Mouse (Mus musculus): Measurements from ENCODE around the gene Galnt10.

Galnt10 gene

DNA sequence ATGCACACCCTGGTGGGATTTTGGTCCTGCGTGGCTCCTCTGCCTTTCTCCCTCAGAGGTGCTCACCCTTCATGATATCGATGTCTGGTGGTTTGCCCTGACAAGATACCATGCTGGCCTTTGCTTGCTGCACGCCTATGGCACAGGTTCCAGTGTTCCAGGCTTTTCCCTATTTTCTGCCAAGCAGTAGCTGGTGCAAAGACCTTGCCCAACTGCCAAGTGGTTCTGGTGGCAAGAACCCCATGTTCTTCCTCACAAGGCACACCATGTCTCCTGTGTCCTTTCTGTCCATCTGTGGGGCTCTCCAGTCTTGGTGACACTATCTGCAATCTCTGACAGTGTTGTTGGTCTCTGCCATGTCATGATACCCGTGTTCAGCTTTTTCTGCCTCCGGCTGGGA lies 45.6 kb downstream of the Galnt10 start:
- DNase-seq (ENCODE audit: low spot score), result no peak

DNA sequence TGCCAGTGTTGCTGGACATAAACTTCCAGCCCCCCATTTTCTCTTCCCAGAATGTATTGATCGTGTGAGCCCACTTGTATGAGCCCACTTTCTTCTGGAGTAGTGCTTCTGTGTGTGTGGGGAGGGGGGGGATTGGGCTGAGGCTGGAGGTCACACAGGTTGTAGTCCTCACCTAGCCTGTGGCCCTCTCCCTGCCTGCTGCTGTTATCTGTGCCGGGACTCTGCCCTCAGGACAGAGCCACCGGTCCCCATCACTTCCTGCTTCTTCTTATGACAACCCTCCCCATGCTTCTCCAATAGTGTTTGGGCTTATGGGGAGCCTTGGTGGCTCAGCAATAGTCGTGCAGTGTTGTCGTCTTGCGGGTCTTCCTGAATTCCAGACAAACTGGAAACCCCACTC lies 46.7 kb downstream of the Galnt10 start:
- no peak for DNase-seq (ENCODE audit: low spot score)

DNA sequence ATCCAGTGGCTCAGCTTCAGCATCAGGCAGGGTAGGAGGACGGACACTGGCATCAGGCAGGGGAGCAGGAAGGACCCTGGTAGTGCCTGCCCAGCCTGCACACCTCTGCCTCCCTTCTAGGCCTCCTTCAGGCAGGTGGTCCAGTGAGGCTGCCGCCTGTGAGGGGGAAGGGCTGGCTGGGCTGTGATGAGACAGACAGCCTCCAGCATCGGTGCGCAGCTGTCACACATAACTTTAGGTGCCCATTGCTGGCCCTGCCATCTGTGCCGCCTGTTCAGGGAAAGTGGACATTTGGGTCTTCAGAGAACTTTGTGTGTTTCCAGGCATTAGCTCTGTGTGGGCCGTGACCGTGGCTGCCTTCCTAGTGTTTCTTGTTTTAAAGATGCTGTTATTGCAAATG lies 47.5 kb downstream of the Galnt10 start:
- DNase-seq (ENCODE audit: low spot score), result no peak

DNA sequence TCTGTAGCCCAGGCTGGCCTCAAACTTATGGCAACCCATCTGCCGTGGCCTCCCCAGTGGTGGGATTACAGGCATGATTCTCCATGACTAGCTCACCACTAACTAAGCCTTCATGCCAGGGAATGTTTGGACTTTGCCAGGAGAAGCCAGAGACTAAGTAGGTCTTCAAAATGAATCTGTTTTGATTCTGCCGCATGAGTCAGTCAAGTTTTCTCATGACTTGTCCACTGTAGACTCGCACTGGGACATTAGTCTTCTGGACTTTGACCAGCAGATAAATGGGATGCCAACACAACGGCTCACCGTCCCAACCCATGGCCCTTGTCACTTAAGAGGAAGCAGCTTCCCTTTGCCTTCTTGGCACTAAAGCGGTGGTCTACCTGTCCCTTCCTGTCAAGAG lies 49.2 kb downstream of the Galnt10 start:
- DNase-seq (ENCODE audit: low spot score), result no peak

DNA sequence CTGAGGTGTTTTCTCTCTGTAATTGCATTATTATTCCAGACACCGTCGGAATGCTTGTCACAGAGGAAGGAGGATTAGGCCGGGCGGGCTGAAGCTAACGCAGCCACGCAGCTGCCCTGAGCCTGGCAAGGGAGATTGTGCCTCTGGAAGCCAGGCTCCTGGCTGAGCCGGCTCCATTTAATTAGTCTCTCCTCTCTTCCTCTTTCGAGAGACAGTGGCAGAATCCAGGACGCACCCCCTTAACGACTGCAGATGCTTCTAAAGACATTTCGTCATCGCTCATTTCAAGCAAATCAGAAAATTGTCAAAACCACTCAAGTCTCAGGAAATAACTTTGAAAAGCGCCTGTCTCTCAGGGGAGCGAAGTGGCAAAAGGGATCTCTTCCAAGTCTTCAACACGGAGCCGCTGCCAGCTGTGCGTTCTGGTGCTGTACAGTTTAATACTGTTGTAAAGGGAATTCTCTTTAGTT lies 51.0 kb downstream of the Galnt10 start:
- no peak for DNase-seq (ENCODE audit: low spot score)

DNA sequence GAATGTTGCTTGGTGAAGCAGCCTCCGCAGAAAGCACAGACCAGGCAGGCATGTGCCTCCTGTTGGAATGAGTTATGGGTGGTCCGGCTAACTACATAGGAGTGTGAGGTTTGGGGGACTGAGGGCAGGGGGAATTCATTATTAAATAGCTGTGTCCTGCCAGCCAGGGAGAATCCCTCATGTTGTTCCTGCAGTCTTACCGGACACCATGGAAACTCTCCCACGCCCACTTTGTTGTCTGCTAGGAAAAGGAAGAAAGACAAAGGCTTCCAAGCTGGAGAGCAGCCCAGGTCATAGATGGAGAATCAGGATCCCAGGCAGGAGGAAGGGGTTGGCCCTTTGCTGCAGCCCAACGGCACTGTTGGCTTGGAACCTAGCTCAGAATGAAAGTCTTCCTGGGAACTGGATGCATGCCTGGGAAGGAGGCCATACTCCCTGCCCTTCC lies 51.6 kb downstream of the Galnt10 start:
- peak; percentile 14 for DNase-seq (ENCODE audit: low spot score)

DNA sequence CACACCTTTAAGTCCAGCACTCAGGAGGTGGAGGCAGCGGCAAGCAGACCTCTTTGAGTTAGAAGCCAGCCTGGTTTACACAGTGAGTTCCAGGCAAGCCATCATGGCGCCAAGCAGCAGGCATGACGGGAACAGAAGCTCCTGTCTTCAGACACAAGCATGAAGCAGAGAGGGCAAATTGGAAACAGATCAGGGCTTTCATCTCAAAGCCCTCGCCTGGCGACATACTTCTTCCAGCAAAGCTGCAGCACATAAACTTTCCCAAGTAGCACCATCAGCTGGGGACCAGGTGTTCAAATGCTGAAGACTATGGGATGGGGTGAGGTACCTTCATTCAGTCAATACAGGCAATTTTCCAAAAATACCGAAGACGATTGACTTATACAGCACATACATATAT lies 54.9 kb downstream of the Galnt10 start:
- no peak for DNase-seq (ENCODE audit: low spot score)

DNA sequence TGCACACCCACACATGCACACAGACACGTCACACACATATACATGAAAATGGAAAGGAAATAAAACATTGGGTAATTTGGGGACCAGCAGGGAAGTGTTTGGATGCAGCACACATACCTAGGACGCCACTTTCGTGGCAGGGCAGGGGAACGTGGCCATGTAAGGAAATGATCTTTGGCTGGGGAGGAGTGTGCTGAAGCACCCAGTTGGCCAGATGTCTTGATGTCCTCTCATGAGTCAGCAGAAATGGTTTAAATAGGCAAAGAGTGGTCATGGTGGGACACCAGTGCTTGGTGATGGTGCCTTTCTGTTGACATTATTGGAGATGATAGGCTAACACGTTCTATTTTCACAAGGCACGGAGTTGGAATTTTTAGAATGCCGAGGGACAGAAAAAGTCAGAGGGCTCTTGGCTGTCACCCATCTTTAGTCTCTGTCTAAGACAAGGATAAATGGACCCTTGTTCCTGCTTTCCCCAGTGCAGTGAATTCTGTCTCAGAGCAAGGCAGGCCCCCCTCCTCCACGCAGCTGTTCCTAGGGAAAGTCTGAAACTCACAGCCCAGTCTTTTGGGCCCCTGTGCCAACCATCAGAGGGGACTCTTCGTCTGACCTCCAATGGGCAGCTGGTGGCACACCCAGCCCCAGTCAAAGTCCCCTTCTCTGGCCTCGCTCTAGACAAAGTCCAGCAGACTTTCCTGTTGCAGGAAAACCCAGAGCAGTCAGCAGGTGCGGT lies 56.1 kb downstream of the Galnt10 start:
- no peak for DNase-seq (ENCODE audit: low spot score)

DNA sequence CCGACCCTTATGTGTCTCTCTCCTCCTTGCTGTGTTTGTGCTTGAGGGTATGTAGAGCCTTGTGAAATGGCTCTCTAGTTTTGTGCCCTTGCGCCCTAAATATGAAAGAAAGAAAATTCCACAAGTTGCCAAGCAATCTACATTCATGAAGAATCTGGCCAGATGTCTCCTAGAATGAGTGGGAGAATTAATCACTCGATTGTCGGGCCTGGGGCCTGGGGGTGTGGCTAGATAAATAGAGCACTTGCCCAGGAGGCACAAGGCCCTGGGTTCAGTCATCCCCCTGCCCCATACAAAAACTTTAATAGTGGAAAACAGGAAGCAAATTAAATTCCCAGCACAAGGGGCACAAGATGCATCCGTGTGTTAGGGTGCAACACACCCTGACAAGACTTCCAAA lies 56.7 kb downstream of the Galnt10 start:
- no peak for DNase-seq (ENCODE audit: low spot score)

DNA sequence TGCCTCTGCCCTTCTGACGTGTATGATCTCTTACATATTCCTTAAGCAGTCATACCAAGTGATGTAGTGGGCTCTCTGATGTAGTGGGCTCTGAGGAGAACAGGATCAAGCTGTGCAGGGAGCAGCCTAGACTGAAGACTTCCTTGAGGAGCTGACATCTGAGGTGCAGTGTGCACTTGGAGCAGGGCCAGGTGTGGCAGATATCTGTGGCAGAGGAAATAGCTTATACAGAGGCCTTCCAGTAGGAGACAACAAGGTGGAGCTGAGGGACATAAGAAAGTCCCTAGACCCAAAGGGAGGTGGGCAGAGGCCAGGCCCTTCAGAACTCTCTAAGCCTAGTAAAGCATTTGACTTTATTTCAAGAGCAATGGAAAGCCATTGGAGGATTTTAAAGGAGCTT lies 61.4 kb downstream of the Galnt10 start:
- no peak for DNase-seq (ENCODE audit: low spot score)

DNA sequence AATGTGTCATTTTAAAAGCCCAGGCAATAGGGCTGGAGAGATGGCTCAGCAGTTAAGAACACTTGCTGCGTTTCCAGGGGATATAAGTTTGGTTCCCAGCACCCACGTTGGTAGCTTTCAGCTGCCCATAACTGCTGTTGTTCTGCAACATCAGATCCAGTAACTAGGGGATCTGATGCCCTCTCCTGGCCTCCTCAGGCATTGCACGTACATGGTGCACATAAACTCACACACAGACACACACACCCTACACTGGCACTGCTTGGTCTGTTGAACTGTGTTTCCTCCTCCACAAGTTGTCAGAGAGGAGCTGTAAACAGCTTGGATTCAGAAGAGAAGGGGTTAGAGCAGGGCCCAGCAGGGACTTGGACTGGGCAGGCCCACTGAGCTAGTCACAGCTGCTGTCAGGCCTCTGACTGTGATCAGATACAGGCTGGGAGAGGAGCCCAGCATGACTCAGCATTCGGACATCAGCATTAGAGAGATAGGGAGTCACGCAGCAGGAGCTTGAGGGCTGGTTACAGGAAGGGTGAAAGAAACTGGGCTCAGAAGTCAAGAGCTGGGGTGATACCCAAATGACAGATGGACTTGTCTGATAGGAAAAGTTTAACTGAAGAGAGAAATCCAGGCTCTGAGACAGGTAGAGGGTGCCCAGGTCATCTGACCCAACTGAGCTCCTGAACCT lies 62.0 kb downstream of the Galnt10 start:
- DNase-seq (ENCODE audit: low spot score), result peak; percentile 32

DNA sequence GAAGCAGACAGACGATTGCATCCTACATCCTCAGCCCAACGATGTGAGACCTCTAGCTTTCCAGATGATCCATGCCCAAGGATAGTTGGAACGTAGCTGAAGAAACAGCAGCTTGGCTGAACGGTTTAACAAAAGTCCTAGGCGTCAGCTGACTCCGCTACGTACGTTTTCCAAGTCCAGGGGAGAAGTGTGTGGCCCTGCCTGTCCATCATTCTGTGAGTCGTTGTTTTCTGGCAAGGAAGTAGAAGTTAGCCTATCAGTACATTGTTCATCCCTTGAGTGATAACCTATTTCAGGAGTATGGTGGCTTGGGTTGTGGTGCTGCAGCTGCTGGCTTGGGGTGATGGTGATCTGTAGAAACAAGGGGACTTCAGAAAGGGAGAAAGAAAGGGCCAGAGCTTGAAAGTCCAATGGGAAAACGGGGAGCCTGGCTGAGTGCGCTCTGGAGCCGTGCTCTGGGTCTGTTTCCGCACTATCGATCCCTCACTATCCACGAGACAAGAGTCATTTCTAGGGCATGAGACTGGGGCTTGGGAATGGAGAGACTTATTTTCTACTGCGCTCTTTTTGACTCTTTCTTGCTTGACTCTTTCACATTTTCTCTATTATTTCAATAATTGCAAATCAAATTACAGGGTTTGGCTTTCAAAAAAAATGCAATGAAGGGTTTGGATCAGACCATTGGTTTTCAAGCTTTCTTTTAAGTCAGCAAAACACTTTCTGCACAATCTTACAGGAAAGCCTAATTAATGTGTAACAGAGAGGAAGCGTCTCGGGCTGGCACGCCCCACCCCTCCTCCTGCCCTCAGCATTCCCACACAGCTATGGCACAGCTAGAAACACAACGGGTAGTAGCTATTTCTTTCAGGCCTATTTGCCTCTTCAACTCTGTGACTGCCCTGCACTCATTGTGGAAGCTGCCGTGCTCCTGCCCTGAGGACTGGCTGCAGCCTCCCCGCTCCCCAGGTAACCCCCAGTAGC lies 63.2 kb downstream of the Galnt10 start:
- no peak for DNase-seq (ENCODE audit: low spot score)

DNA sequence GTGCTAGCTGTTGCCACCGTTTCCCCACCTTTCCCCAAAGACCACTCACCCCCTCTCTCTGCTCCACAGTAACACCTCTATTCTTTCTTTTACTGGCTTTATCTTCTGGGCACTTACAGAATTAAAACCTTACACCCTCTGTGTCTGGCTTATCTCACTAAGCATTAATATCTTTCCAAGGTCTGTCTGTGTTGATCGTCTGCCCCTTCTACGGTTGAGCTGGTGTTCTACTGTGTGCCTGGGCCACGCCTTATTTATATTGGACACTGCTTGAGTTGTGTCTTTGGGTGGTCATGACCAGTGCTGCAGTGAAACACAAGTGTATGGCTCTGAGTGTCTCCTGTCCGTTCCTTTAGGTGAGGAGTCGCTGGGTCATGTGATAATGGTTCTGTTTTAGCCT lies 68.7 kb downstream of the Galnt10 start:
- DNase-seq (ENCODE audit: low spot score), result no peak

DNA sequence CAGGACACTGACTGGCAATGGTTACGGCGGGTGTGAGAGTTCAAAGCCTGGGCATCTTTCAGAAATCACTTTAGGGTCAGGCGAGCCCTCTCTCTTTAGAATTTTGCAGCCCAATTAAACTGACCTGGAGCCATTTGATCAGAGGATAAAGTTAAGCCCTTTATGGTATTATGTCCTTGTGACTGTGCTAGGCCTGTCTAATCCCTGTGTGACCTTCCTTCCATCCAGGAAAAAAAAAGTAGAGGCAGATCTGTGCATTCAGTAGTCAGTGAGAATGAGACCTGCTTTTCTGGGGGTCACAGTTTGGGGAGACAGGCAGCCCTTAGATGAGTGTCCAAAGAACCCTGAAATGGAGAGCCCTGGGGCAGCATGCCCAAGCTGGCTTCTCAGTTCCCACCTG lies 71.5 kb downstream of the Galnt10 start:
- no peak for DNase-seq (ENCODE audit: low spot score)

DNA sequence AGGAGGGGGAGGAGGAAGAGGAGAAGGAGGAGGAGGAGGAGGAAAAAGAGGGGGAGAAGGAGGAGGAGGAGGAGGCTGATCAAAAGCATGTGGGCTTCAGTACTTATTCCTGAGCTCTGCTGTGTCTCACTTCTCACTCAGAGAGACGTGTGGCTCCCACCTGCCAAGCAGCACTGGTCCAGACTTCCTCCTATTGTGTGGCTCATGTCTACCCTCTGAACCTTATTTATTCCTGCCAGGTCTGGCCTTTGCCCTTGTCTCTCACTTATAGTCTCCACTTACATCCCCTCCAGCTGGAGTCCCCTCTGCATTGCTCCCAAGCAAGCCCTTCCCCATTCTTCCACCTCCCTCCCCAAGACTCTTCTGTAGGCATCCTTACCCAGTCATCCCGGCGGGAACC lies 72.2 kb downstream of the Galnt10 start:
- no peak for DNase-seq (ENCODE audit: low spot score)

DNA sequence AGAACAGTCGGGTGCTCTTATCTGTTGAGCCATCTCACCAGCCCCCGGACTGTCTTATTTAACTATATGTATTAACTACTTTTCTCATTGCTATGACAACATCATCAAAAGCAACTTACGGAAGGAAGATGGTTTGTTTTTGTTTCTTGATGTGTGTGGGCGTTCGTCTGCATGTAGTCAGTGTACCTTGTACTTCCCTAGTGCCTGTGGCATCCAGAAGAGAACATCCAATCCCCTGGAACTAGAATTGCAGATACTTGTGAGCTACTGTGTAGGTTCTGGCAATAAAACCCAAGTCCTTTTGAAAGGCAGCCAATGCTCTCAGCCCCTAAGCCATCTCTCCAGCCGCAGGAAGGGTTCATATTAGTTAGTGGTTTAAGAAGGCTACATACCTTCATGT lies 72.8 kb downstream of the Galnt10 start:
- no peak for DNase-seq (ENCODE audit: low spot score)

DNA sequence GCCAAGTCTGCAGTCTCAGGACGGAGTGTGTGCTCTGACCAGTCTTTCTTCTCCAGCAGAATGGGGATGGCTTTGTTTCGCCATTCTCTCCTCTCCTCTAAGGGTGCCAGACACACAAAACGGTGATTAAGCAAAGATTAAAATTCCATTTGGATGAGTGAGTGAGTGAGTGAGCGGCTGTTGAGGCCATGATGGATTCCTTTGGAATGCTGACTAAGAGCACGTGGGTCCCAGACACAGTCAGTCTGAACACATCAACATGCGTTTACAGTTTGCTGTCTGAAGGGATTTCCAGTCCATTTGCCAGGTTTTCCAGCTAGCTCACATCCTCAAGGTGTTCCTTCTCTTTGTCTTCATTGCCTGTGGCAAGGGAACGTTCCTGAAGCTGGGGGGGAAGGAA lies 74.4 kb downstream of the Galnt10 start:
- no peak for DNase-seq (ENCODE audit: low spot score)

DNA sequence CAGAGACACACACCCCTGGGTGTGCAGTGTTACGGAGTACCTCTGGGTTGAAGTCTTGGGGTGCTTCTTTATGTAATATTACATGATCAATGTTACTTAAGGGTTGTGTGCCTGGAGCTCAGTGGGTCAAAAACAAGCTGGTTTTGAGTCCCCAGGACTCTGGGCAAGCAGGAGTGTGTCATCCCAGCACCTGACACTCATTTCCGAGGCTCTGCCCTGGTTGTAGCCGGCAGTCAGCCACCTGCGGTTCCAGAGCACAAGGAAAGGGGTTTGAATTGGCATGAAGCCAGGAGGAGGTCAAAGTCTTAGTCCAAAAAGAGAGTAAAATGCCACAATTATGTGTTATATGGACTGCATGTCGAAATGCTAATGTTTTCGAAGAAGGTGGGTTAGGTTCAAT lies 74.8 kb downstream of the Galnt10 start:
- no peak for DNase-seq (ENCODE audit: low spot score)

DNA sequence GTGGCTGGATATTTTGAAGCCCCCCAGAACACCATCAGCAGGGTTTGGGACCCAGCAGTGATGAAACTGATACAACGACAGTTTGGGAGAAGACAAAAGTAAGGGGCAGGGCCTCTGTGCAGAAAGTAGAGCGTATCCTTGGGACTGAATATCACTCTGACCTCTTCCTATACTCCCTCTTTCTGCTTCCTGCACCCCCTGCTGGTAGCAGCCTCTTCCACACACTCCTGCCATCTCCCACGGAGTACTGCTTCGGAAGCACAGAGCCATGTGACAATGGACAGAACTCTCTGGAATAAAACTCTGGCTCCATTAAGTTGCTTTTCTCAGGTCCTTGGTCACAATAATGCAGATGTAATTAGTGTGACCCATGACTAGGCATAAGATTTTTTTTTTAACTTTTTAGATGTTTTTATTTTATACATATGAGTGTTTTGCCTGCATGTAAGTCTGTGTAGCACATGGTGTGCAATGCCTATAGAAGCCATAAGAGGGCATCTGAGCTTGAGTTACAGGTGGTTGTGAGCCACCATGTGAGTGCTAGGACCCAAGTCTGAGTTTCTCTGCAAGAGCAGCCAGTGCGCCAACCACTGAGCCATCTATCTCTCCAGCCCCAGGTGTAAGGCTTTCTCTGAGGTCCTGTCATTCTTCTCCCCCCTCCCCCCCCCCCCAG lies 79.7 kb downstream of the Galnt10 start:
- DNase-seq (ENCODE audit: low spot score), result no peak

DNA sequence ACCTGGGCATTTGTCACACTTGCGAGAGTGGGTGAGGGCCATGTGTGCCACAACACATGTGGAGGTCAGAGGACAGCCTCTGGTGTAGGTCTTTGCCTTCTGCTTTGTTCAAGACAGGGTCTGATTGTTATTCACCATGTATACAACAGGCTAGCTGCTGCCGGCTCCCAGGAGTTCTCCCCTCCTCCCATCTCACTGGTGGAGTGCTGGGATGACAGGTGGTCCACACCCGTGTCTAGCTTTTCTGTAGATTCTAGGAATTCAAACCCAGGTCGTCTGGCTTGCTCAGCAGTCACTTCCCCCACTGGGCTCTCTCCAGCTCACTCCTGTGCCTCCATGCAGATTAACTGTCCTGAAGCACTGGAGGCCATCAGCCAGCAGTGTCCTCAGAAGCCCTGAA lies 80.7 kb downstream of the Galnt10 start:
- no peak for DNase-seq (ENCODE audit: low spot score)

DNA sequence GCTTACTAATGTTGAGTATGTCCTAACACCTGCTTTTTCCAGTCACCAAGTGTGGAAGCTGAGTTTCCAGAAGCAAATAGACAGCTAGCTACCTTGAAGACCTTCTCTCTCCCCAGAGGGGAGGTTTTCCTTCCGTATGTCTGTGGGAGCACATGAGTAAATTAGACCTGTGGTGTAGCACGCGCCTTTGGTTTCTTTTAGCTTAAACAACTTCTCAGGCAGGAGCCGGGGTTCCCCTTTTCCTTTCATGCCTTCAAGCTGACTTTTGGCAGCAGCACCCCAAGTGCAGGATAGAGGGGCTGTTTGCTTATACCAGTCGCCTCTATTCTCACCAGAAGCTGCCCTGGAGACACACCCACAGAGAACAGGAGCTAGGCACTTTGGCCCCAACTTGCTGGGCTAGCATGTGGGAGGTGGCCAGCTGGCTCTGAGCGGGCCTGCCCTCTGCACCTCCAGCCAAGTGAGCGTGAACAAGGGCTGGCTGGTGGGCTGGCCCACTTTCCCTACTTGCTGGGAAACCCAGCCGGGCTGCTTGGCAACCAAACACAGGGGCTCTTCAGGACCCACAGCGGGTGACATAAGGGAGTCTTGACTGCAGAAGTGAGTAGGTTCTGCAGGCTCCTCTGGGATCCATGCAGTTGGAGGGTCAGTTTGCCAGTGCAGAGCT lies 82.2 kb downstream of the Galnt10 start:
- no peak for DNase-seq (ENCODE audit: low spot score)
